Mouse (Mus musculus): Measurements from ENCODE around the gene Zg16. TPM values are rescaled to one million over a fixed set of nuclear protein-coding genes. Genes with fewer than 3 reads are reported as not detected.
A peak's percentile ranks its signal among the peaks of the same experiment; 100 is the strongest.
"Not testable (repeated sequence)": the region's sequence is repeated elsewhere in the genome, so short reads cannot be mapped to it uniquely, and the experiment has no call there.

Gene Zg16
- not detected in 2 replicates for polyA plus RNA-seq (2014; fragmentation: Nextera tagmentation; extraction: Ambion mirVana)

GRCm38 (mm10) chr7:127087278-127088010 is at the start of gene Zg16:
Gene Zg16, minus strand, starts transcription at chr7:127087328.
- H3K27me3 ChIP-seq (ENCODE audit: control insufficient read depth, insufficient read depth, low read length); H3K36me3 ChIP-seq (replicated peaks; ENCODE audit: control insufficient read depth, insufficient read depth, low read depth, low read length); H3K4me3 ChIP-seq (ENCODE audit: low read depth, low read length); H3K4me1 ChIP-seq (ENCODE audit: control insufficient read depth, insufficient read depth, low read length); DNase-seq (ENCODE audit: low spot score); H3K9ac ChIP-seq (replicated peaks; ENCODE audit: low read length); H3K27ac ChIP-seq (replicated peaks; ENCODE audit: low read depth, low read length); H3K4me2 ChIP-seq (ENCODE audit: low read depth, low read length); ATAC-seq (replicated peaks; ENCODE audit: insufficient number of reproducible peaks, low FRiP score, low TSS enrichment, low read depth); H3K9me3 ChIP-seq (replicated peaks; ENCODE audit: control insufficient read depth, low read length): not testable (repeated sequence)
- 86% methylated on average over 6 of the region's 6 CpGs for WGBS

- DNase-seq (ENCODE audit: low spot score) (no peak), ATAC-seq (replicated peaks; ENCODE audit: insufficient number of reproducible peaks, low FRiP score, low TSS enrichment, low read depth) (no peak)
- no peak overlapping the region for H3K27ac ChIP-seq (replicated peaks; ENCODE audit: low read depth, low read length)
- no peaks in the 10 kb centered on the region for H3K36me3 ChIP-seq (replicated peaks; ENCODE audit: control insufficient read depth, insufficient read depth, low read depth, low read length)
- no peak overlapping the region for H3K4me3 ChIP-seq (ENCODE audit: low read depth, low read length)
- H3K27me3 ChIP-seq (ENCODE audit: control insufficient read depth, insufficient read depth, low read length): no peaks in the 10 kb centered on the region
- no peaks in the 10 kb centered on the region for H3K4me1 ChIP-seq (ENCODE audit: control insufficient read depth, insufficient read depth, low read length)
- WGBS: 85% methylated on average over 22 of the region's 22 CpGs
- no peak overlapping the region for H3K4me2 ChIP-seq (ENCODE audit: low read depth, low read length)
- H3K9me3 ChIP-seq (replicated peaks; ENCODE audit: control insufficient read depth, low read length): no peaks in the 10 kb centered on the region
- H3K9ac ChIP-seq (replicated peaks; ENCODE audit: low read length): no peak overlapping the region
Observed at GRCm38 (mm10) chr7:127136181-127137071, 49.3 kb upstream of the Zg16 start.

- Histone ChIP-seq H3K27me3 (ENCODE audit: control insufficient read depth, insufficient read depth, low read length) (no peaks in the 10 kb centered on the region), H3K4me1 (ENCODE audit: control insufficient read depth, insufficient read depth, low read length) (no peaks in the 10 kb centered on the region), H3K27ac (replicated peaks; ENCODE audit: low read depth, low read length) (no peak overlapping the region), H3K4me3 (ENCODE audit: low read depth, low read length) (no peak overlapping the region), H3K9me3 (replicated peaks; ENCODE audit: control insufficient read depth, low read length) (no peaks in the 10 kb centered on the region), H3K36me3 (replicated peaks; ENCODE audit: control insufficient read depth, insufficient read depth, low read depth, low read length) (no peaks in the 10 kb centered on the region), H3K4me2 (ENCODE audit: low read depth, low read length) (no peak overlapping the region), H3K9ac (replicated peaks; ENCODE audit: low read length) (no peak overlapping the region)
- DNase-seq (ENCODE audit: low spot score) (no peak), ATAC-seq (replicated peaks; ENCODE audit: insufficient number of reproducible peaks, low FRiP score, low TSS enrichment, low read depth) (no peak)
- 83% methylated on average over 11 of the region's 11 CpGs for WGBS
Observed at GRCm38 (mm10) chr7:127134821-127135447, 47.8 kb upstream of the Zg16 start.

GRCm38 (mm10) chr7:127133125-127133524 is 46.0 kb upstream of the Zg16 start:
- Histone ChIP-seq H3K9me3 (replicated peaks; ENCODE audit: control insufficient read depth, low read length) (no peaks in the 10 kb centered on the region), H3K27me3 (ENCODE audit: control insufficient read depth, insufficient read depth, low read length) (no peaks in the 10 kb centered on the region), H3K9ac (replicated peaks; ENCODE audit: low read length) (no peak overlapping the region), H3K4me2 (ENCODE audit: low read depth, low read length) (no peak overlapping the region), H3K27ac (replicated peaks; ENCODE audit: low read depth, low read length) (no peak overlapping the region), H3K36me3 (replicated peaks; ENCODE audit: control insufficient read depth, insufficient read depth, low read depth, low read length) (no peaks in the 10 kb centered on the region), H3K4me1 (ENCODE audit: control insufficient read depth, insufficient read depth, low read length) (no peaks in the 10 kb centered on the region), H3K4me3 (ENCODE audit: low read depth, low read length) (no peak overlapping the region)
- 64% methylated on average over 5 of the region's 5 CpGs for WGBS
- ATAC-seq (replicated peaks; ENCODE audit: insufficient number of reproducible peaks, low FRiP score, low TSS enrichment, low read depth) (no peak), DNase-seq (ENCODE audit: low spot score) (no peak)

- Histone ChIP-seq H3K4me2 (ENCODE audit: low read depth, low read length) (no peak overlapping the region), H3K4me3 (ENCODE audit: low read depth, low read length) (no peak overlapping the region), H3K4me1 (ENCODE audit: control insufficient read depth, insufficient read depth, low read length) (no peaks in the 10 kb centered on the region), H3K9ac (replicated peaks; ENCODE audit: low read length) (no peak overlapping the region), H3K27ac (replicated peaks; ENCODE audit: low read depth, low read length) (no peak overlapping the region), H3K36me3 (replicated peaks; ENCODE audit: control insufficient read depth, insufficient read depth, low read depth, low read length) (no peaks in the 10 kb centered on the region), H3K9me3 (replicated peaks; ENCODE audit: control insufficient read depth, low read length) (no peaks in the 10 kb centered on the region), H3K27me3 (ENCODE audit: control insufficient read depth, insufficient read depth, low read length) (no peaks in the 10 kb centered on the region)
- peak; percentile 54 for DNase-seq (ENCODE audit: low spot score)
- 24% methylated on average over 4 of the region's 4 CpGs for WGBS
- ATAC-seq (replicated peaks; ENCODE audit: insufficient number of reproducible peaks, low FRiP score, low TSS enrichment, low read depth): no peak
Observed at GRCm38 (mm10) chr7:127129638-127130037, 42.5 kb upstream of the Zg16 start.

- H3K4me1 ChIP-seq (ENCODE audit: control insufficient read depth, insufficient read depth, low read length): peaks cover 2% of the 10 kb centered on the region; the same call in 1 of the 2 replicates
- peaks cover 8% of the 10 kb centered on the region; the same call in 1 of the 2 replicates for H3K27me3 ChIP-seq (ENCODE audit: control insufficient read depth, insufficient read depth, low read length)
- 0 out of 2 replicates have a peak within 1 kb of the TSS, but pooled peaks have one; percentile 14 for H3K9ac ChIP-seq (replicated peaks; ENCODE audit: low read length)
- DNase-seq (ENCODE audit: low spot score) (no peak), ATAC-seq (replicated peaks; ENCODE audit: insufficient number of reproducible peaks, low FRiP score, low TSS enrichment, low read depth) (no peak)
- WGBS: 5% methylated on average over 7 of the region's 7 CpGs
- H3K9me3 ChIP-seq (replicated peaks; ENCODE audit: control insufficient read depth, low read length): no peaks in the 10 kb centered on the region
- no peak within 1 kb of the TSS for H3K27ac ChIP-seq (replicated peaks; ENCODE audit: low read depth, low read length)
- no peaks in the 10 kb centered on the region for H3K36me3 ChIP-seq (replicated peaks; ENCODE audit: control insufficient read depth, insufficient read depth, low read depth, low read length)
- peak within 1 kb of the TSS; percentile 9; the same call in 1 of the 2 replicates for H3K4me3 ChIP-seq (ENCODE audit: low read depth, low read length)
- H3K4me2 ChIP-seq (ENCODE audit: low read depth, low read length): peak within 1 kb of the TSS; percentile 13
Observed at GRCm38 (mm10) chr7:127121911-127122270, 34.8 kb upstream of the Zg16 start, which contains the start of gene Qprt. Gene Qprt, minus strand, starts transcription at chr7:127122226.

- Histone ChIP-seq H3K4me2 (ENCODE audit: low read depth, low read length) (peak overlapping the region; percentile 13), H3K4me3 (ENCODE audit: low read depth, low read length) (peak overlapping the region; percentile 9; the same call in 1 of the 2 replicates), H3K36me3 (replicated peaks; ENCODE audit: control insufficient read depth, insufficient read depth, low read depth, low read length) (no peaks in the 10 kb centered on the region), H3K9me3 (replicated peaks; ENCODE audit: control insufficient read depth, low read length) (no peaks in the 10 kb centered on the region), H3K27me3 (ENCODE audit: control insufficient read depth, insufficient read depth, low read length) (peaks cover 8% of the 10 kb centered on the region; the same call in 1 of the 2 replicates), H3K4me1 (ENCODE audit: control insufficient read depth, insufficient read depth, low read length) (peaks cover 2% of the 10 kb centered on the region; the same call in 1 of the 2 replicates), H3K27ac (replicated peaks; ENCODE audit: low read depth, low read length) (no peak overlapping the region), H3K9ac (replicated peaks; ENCODE audit: low read length) (0 out of 2 replicates have a peak overlapping the region, but pooled peaks have one; percentile 14)
- peak; percentile 41 for DNase-seq (ENCODE audit: low spot score)
- 0 out of 2 replicates have a peak, but pooled peaks have one; percentile 37 for ATAC-seq (replicated peaks; ENCODE audit: insufficient number of reproducible peaks, low FRiP score, low TSS enrichment, low read depth)
- WGBS: 9% methylated on average over 21 of the region's 21 CpGs
Observed at GRCm38 (mm10) chr7:127121061-127121910, 34.2 kb upstream of the Zg16 start.
